Mouse (Mus musculus) mature B cell (primary cell): Measurements from ENCODE around the gene Zfp385a.

Experiments used
- in situ Hi-C: fragments of 300-500 bp; cut with MboI; formaldehyde crosslinking; loops from 2 replicates; pipeline ENCODE4 v1.14.3; 2019

Zfp385a gene

GRCm38 (mm10) chr15:103363809-103364208, 23.9 kb upstream of the Zfp385a start:
- in situ Hi-C loops: no loop called here

- in situ Hi-C loops: no loop called here
These were observed 23.1 kb upstream of the Zfp385a start for GRCm38 (mm10) chr15:103362950-103363349.

- in situ Hi-C loops: no loop called here
These were observed 22.4 kb upstream of the Zfp385a start for GRCm38 (mm10) chr15:103362333-103362732.

GRCm38 (mm10) chr15:103361269-103361668, 21.4 kb upstream of the Zfp385a start:
- in situ Hi-C loops: no loop called here

GRCm38 (mm10) chr15:103359869-103360602, 20.1 kb upstream of the Zfp385a start:
- in situ Hi-C loops: no loop called here

GRCm38 (mm10) chr15:103359122-103359510, 19.2 kb upstream of the Zfp385a start:
- in situ Hi-C loops: no loop called here

GRCm38 (mm10) chr15:103358278-103359121, 18.6 kb upstream of the Zfp385a start:
- in situ Hi-C loops: no loop called here

- in situ Hi-C loops: no loop called here
These were observed 17.9 kb upstream of the Zfp385a start for GRCm38 (mm10) chr15:103357817-103358216.

- in situ Hi-C loops: no loop called here
These were observed 16.2 kb upstream of the Zfp385a start for GRCm38 (mm10) chr15:103356130-103356529.

- in situ Hi-C loops: no loop called here
These were observed 15.5 kb upstream of the Zfp385a start for GRCm38 (mm10) chr15:103355420-103355819.

GRCm38 (mm10) chr15:103354690-103355089, 14.8 kb upstream of the Zfp385a start:
- in situ Hi-C loops: no loop called here

GRCm38 (mm10) chr15:103353511-103354256, 13.8 kb upstream of the Zfp385a start:
- in situ Hi-C loops: no loop called here

- in situ Hi-C loops: no loop called here
These were observed 13.0 kb upstream of the Zfp385a start for GRCm38 (mm10) chr15:103352856-103353255.

GRCm38 (mm10) chr15:103347275-103347684, 7.4 kb upstream of the Zfp385a start:
- in situ Hi-C loops: no loop called here

GRCm38 (mm10) chr15:103345789-103346188, 5.9 kb upstream of the Zfp385a start:
- in situ Hi-C loops: no loop called here

- in situ Hi-C loops: no loop called here
These were observed 3.7 kb upstream of the Zfp385a start for GRCm38 (mm10) chr15:103343556-103343955.

GRCm38 (mm10) chr15:103343008-103343407, 3.1 kb upstream of the Zfp385a start:
- in situ Hi-C loops: no loop called here

- in situ Hi-C loops: no loop called here
These were observed 2.5 kb upstream of the Zfp385a start for GRCm38 (mm10) chr15:103342415-103342814.

- in situ Hi-C loops: no loop called here
These were observed 1.7 kb upstream of the Zfp385a start for GRCm38 (mm10) chr15:103341547-103341946.

- in situ Hi-C loops: no loop called here
These were observed 893 bp upstream of the Zfp385a start for GRCm38 (mm10) chr15:103340786-103341185.

- in situ Hi-C loops: no loop called here
These were observed 530 bp downstream of the Zfp385a start for GRCm38 (mm10) chr15:103339166-103339960.

- in situ Hi-C loops: no loop called here
These were observed 1.1 kb downstream of the Zfp385a start for GRCm38 (mm10) chr15:103338829-103339165.
